Mouse (Mus musculus) embryonic facial prominence, embryonic 11.5 days (tissue): Measurements from ENCODE around the gene Ccdc51. TPM values are rescaled to one million over a fixed set of nuclear protein-coding genes. Genes with fewer than 3 reads are reported as not detected.

Experiments used
- ATAC-seq: fragments of 200-750 bp; cut with Nextera tagmentation; replicated peaks from 2 replicates; pipeline ENCODE4 v1.8.0; 2017; ENCODE audit warnings: low read depth; ENCODE audit not compliant: insufficient number of reproducible peaks, low FRiP score, low TSS enrichment
- DNase-seq: peaks from one replicate; pipeline ENCODE4 v3.0.0-alpha.2; 2015; ENCODE audit warnings: low spot score
- H3K27ac ChIP-seq: fragments of 300-500 bp; sonication (generic); replicated peaks from 2 replicates; pipeline ENCODE4 v1.5.1; 2014; ENCODE audit warnings: mild to moderate bottlenecking, low read depth, low read length, control low read depth
- H3K27me3 ChIP-seq: fragments of 300-500 bp; sonication (generic); 2 replicates; pipeline ENCODE4 v1.6.1; 2014; ENCODE audit warnings: mild to moderate bottlenecking, low read length, moderate library complexity, mixed read lengths; ENCODE audit not compliant: control insufficient read depth, insufficient read depth
- H3K36me3 ChIP-seq: fragments of 300-500 bp; sonication (generic); replicated peaks from 2 replicates; pipeline ENCODE4 v1.6.1; 2014; ENCODE audit warnings: low read depth, mild to moderate bottlenecking, low read length, moderate library complexity, mixed read lengths; ENCODE audit not compliant: control insufficient read depth, insufficient read depth
- H3K4me1 ChIP-seq: fragments of 300-500 bp; sonication (generic); 2 replicates; pipeline ENCODE4 v1.6.1; 2014; ENCODE audit warnings: low read length, mixed read lengths; ENCODE audit not compliant: control insufficient read depth, insufficient read depth
- H3K4me2 ChIP-seq: fragments of 300-500 bp; sonication (generic); 2 replicates; pipeline ENCODE4 v1.6.1; 2014; ENCODE audit warnings: low read depth, mild to moderate bottlenecking, control low read depth, low read length, moderate library complexity
- H3K4me3 ChIP-seq: fragments of 300-500 bp; sonication (generic); 2 replicates; pipeline ENCODE4 v1.5.1; 2014; ENCODE audit warnings: low read depth, low read length, control low read depth
- H3K9ac ChIP-seq: fragments of 300-500 bp; sonication (generic); replicated peaks from 2 replicates; pipeline ENCODE4 v1.6.1; 2014; ENCODE audit warnings: mild to moderate bottlenecking, control low read depth, low read length
- H3K9me3 ChIP-seq: fragments of 300-500 bp; sonication (generic); replicated peaks from 2 replicates; pipeline ENCODE4 v1.6.1; 2016; ENCODE audit warnings: mild to moderate bottlenecking, low read length, inconsistent platforms, mixed read lengths; ENCODE audit not compliant: control insufficient read depth
- WGBS: fragments of 180-500 bp; shearing (Covaris S2); extraction: QIAGEN DNeasy Blood & Tissue Kit; methylation state at CpG from one replicate; pipeline ENCODE4 v1.1.7; 2014; 5-methylcytosine and 5-hydroxymethylcytosine counted together
- polyA plus RNA-seq: library from polyadenylated mRNA; unstranded; fragments of >200 nt; fragmentation: Nextera tagmentation; extraction: Ambion mirVana; gene quantifications from 2 replicates; pipeline ENCODE4 v1.2.1, GENCODE M21; 2014

Ccdc51 gene
- polyA plus RNA-seq, 1 experiment from 2014 or later = 15.3 TPM

GRCm38 (mm10) chr9:109110240-109110639, 27.9 kb downstream of the Ccdc51 start:
- DNase-seq = no peak
- 94% methylated on average over 11 of the region's 11 CpGs for WGBS

DNA sequence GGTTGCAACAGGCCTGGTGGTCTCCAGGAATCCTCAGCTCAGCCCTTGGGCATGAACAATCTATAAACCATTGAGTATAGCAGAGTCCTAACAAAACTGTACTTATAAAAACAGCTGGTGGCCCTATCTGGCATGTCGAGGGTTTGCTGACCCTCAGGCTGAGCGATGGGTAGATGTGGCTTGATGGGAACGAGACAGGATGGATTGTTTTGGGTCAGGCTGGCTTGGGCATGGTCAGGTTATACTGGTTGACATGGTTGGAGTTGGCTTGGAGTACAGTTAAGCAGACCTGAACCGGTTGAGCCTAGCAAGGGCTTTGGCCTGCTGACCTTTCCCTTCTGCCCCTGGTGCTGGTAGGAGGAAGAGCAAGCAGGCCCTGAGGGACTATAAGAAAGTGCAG, 28.8 kb downstream of the Ccdc51 start:
- Histone ChIP-seq H3K27ac (no peak overlapping the region), H3K4me1 (no peaks in the 10 kb centered on the region), H3K9ac (no peak overlapping the region), H3K36me3 (peaks cover 25% of the 10 kb centered on the region), H3K27me3 (no peaks in the 10 kb centered on the region), H3K9me3 (no peaks in the 10 kb centered on the region), H3K4me2 (no peak overlapping the region), H3K4me3 (no peak overlapping the region)
- 88% methylated on average over 4 of the region's 4 CpGs for WGBS
- DNase-seq (no peak), ATAC-seq (no peak)

More at GRCm38 (mm10) chr9:109110240-109110639, 27.9 kb downstream of the Ccdc51 start:
- Histone ChIP-seq H3K27me3 (no peaks in the 10 kb centered on the region), H3K4me2 (no peak overlapping the region), H3K27ac (no peak overlapping the region), H3K4me3 (no peak overlapping the region), H3K4me1 (no peaks in the 10 kb centered on the region), H3K9ac (no peak overlapping the region), H3K9me3 (no peaks in the 10 kb centered on the region), H3K36me3 (peaks cover 25% of the 10 kb centered on the region)
- no peak for ATAC-seq

DNA sequence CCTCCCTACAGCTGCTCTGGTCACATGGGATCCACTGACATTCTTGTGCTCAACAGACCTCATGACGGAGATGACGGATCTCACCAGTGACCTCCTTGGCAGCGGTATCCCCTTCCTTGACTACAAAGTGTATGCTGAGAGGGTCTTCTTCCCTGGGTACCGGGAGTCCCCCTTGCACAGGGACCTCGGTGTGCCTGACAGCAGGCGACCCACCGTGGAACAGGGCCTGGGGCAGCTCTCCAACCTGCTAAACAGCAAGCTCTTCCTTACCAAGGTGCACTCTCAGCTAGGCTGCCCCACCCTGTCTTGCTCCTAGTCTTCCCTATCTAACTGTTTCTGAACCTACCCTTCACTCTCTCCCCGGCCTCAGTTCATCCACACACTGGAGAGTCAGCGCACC, 29.3 kb downstream of the Ccdc51 start:
- H3K27me3 ChIP-seq = no peaks in the 10 kb centered on the region
- peaks cover 27% of the 10 kb centered on the region for H3K36me3 ChIP-seq
- H3K4me2 ChIP-seq = no peak overlapping the region
- H3K9me3 ChIP-seq = no peaks in the 10 kb centered on the region
- ATAC-seq (no peak), DNase-seq (no peak)
- H3K4me3 ChIP-seq = no peak overlapping the region
- whole genome bisulfite sequencing = 94% methylated on average over 9 of the region's 9 CpGs
- no peak overlapping the region for H3K27ac ChIP-seq
- no peak overlapping the region for H3K9ac ChIP-seq
- no peaks in the 10 kb centered on the region for H3K4me1 ChIP-seq

GRCm38 (mm10) chr9:109113331-109113730, 31.0 kb downstream of the Ccdc51 start:
- no peak for ATAC-seq
- Histone ChIP-seq H3K27me3 (no peaks in the 10 kb centered on the region), H3K27ac (no peak overlapping the region), H3K4me1 (no peaks in the 10 kb centered on the region), H3K4me2 (no peak overlapping the region), H3K9me3 (no peaks in the 10 kb centered on the region), H3K36me3 (peaks cover 33% of the 10 kb centered on the region), H3K9ac (no peak overlapping the region), H3K4me3 (no peak overlapping the region)
- WGBS = 90% methylated on average over 8 of the region's 8 CpGs
- DNase-seq = no peak

DNA sequence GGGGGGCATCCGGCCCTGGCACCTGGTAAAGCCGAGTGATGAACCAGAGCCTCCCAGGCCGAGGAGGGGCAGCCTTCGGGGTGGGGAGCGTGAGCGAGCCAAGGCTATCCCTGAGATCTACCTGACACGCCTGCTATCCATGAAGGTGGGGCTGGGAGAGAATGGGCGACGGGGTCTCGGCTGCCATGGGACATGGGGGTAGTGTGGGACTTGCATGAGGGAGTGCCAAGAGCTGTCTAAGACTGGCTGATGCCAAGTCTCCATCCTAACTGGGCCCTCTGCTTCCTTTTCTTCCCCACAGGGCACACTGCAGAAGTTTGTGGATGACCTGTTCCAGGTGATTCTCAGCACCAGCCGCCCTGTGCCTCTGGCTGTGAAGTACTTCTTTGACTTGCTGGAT, 32.0 kb downstream of the Ccdc51 start:
- Histone ChIP-seq H3K4me3 (no peak overlapping the region), H3K4me1 (no peaks in the 10 kb centered on the region), H3K27ac (no peak overlapping the region), H3K27me3 (no peaks in the 10 kb centered on the region), H3K4me2 (no peak overlapping the region), H3K9me3 (no peaks in the 10 kb centered on the region), H3K9ac (no peak overlapping the region), H3K36me3 (peaks cover 33% of the 10 kb centered on the region)
- DNase-seq (no peak), ATAC-seq (no peak)
- WGBS = 95% methylated on average over 11 of the region's 11 CpGs

DNA sequence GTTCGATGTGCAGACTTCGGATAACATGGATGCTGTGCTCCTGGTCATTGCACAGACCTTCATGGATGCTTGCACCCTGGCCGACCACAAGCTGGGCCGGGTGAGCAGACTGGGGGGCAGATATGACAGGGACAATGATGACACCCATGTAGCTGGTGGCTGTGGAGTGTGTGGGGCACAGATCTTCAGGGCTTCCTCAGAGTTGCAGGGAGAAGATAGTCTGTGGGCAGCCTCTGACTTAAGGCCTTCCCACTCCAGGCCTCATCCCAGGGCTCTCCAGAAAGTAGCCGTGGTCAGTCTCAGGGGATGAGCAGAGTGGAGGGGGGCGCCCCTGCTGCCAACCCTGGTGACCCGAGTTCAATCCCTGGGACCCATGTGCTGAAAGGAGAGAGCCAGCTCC, 32.6 kb downstream of the Ccdc51 start:
- Histone ChIP-seq H3K4me1 (no peaks in the 10 kb centered on the region), H3K9me3 (no peaks in the 10 kb centered on the region), H3K36me3 (peaks cover 33% of the 10 kb centered on the region), H3K27me3 (no peaks in the 10 kb centered on the region), H3K9ac (no peak overlapping the region), H3K4me3 (no peak overlapping the region), H3K27ac (no peak overlapping the region), H3K4me2 (no peak overlapping the region)
- no peak for DNase-seq
- 81% methylated on average over 7 of the region's 7 CpGs for WGBS
- no peak for ATAC-seq

- no peak for ATAC-seq
- Histone ChIP-seq H3K9ac (no peak overlapping the region), H3K27ac (no peak overlapping the region), H3K4me2 (no peak overlapping the region), H3K27me3 (no peaks in the 10 kb centered on the region), H3K4me3 (no peak overlapping the region), H3K36me3 (peaks cover 30% of the 10 kb centered on the region), H3K4me1 (no peaks in the 10 kb centered on the region), H3K9me3 (no peaks in the 10 kb centered on the region)
- no peak for DNase-seq
- 94% methylated on average over 10 of the region's 10 CpGs for WGBS
Measured at GRCm38 (mm10) chr9:109116205-109116604, 33.9 kb downstream of the Ccdc51 start.

- Histone ChIP-seq H3K4me1 (no peaks in the 10 kb centered on the region), H3K4me3 (no peak overlapping the region), H3K9me3 (no peaks in the 10 kb centered on the region), H3K27ac (no peak overlapping the region), H3K27me3 (no peaks in the 10 kb centered on the region), H3K36me3 (peaks cover 18% of the 10 kb centered on the region), H3K4me2 (no peak overlapping the region), H3K9ac (no peak overlapping the region)
- ATAC-seq = no peak
- 86% methylated on average over 4 of the region's 4 CpGs for WGBS
- no peak for DNase-seq
Measured at GRCm38 (mm10) chr9:109118106-109118505, 35.8 kb downstream of the Ccdc51 start.
